Mouse (Mus musculus) left cerebral cortex, adult 18-20 months (tissue): ENCODE measurements around the gene Fasl. TPM values are rescaled to one million over a fixed set of nuclear protein-coding genes. Genes with fewer than 3 reads are reported as not detected.

Experiments used
- DNase-seq, 2 experiments: peaks; one replicate each; pipeline ENCODE4 v3.0.0; 2021 to 2022; ENCODE audit warnings: low spot score in 2 of 2, mixed read lengths in 1 of 2
- total RNA-seq, 2 experiments: library from RNA; stranded (reverse); gene quantifications; 2 replicates each; pipeline ENCODE4 v1.2.3; 2021

Fasl gene
- total RNA-seq, 2 experiments from 2014 or later, result 0.19 TPM; not detected in 1

GRCm38 (mm10) chr1:161761556-161761955 is 26.7 kb downstream of the Fasl start:
- no peak for DNase-seq

- DNase-seq, result no peak
These were observed 31.7 kb downstream of the Fasl start for GRCm38 (mm10) chr1:161756547-161756946.

GRCm38 (mm10) chr1:161751311-161751710 is 37.0 kb downstream of the Fasl start:
- no peak for DNase-seq

GRCm38 (mm10) chr1:161750471-161751041 is 37.7 kb downstream of the Fasl start:
- DNase-seq, result no peak

GRCm38 (mm10) chr1:161748685-161749084 is 39.6 kb downstream of the Fasl start:
- DNase-seq, result no peak

- peak; percentile 56 to 63 for DNase-seq
These were observed 40.2 kb downstream of the Fasl start for GRCm38 (mm10) chr1:161748138-161748537.

GRCm38 (mm10) chr1:161746542-161747302 is 41.6 kb downstream of the Fasl start:
- no peak for DNase-seq

- no peak for DNase-seq
These were observed 43.4 kb downstream of the Fasl start for GRCm38 (mm10) chr1:161744855-161745254.

GRCm38 (mm10) chr1:161744209-161744608 is 44.1 kb downstream of the Fasl start:
- DNase-seq, result no peak

GRCm38 (mm10) chr1:161742481-161743267 is 45.6 kb downstream of the Fasl start:
- DNase-seq, result no peak

- DNase-seq, result peak in 1 of 2 experiments; percentile 7
These were observed 51.4 kb downstream of the Fasl start for GRCm38 (mm10) chr1:161736848-161737247.

- no peak for DNase-seq
These were observed 52.0 kb downstream of the Fasl start for GRCm38 (mm10) chr1:161736255-161736654.

GRCm38 (mm10) chr1:161735465-161736046 is 52.7 kb downstream of the Fasl start:
- no peak for DNase-seq

- no peak for DNase-seq
These were observed 53.5 kb downstream of the Fasl start for GRCm38 (mm10) chr1:161734741-161735211.

GRCm38 (mm10) chr1:161734314-161734713 is 54.0 kb downstream of the Fasl start:
- DNase-seq, result no peak

Other genes with a start within 250 kb of the Fasl start
- 10 to 100 TPM; 32.6 to 38.2 TPM for gene Suco, start 88.2 kb upstream of the Fasl start, total RNA-seq
- 10 to 100 TPM; 10.8 to 17.3 TPM for gene Pigc, start 180.7 kb upstream of the Fasl start, total RNA-seq
- not detected for gene 4930558K02Rik, start 191.1 kb upstream of the Fasl start, total RNA-seq